Mouse (Mus musculus) left cerebral cortex, adult 2 months (tissue): ENCODE results near the gene Abcf2. TPM values are rescaled to one million over a fixed set of nuclear protein-coding genes. Genes with fewer than 3 reads are reported as not detected.

Experiments
- DNase-seq, 2 experiments: peaks; one replicate each; pipeline ENCODE4 v3.0.0; 2021 to 2022; ENCODE audit warnings: low spot score in 2 of 2, mixed read lengths in 1 of 2; ENCODE audit errors: extremely low spot score in 1 of 2
- H3K27ac ChIP-seq: fragments of 200-600 bp; 2 replicates; pipeline ENCODE4 v1.8.1; 2022
- H3K4me3 ChIP-seq: fragments of 200-600 bp; 2 replicates; pipeline ENCODE4 v1.8.1; 2022
- CTCF ChIP-seq: fragments of 200-600 bp; IDR thresholded peaks from 2 replicates; pipeline ENCODE4 v1.8.1; 2022; ENCODE audit warnings: antibody characterized with exemption, mild to moderate bottlenecking, moderate library complexity
- intact Hi-C: fragments of 180-260 bp; cut with DNase I; formaldehyde crosslinking; loops from one replicate; pipeline ENCODE4 v1.15.1; 2025
- long read RNA-seq, 2 experiments: library from polyadenylated mRNA; stranded (forward); transcript quantifications; one replicate each; pipeline ENCODE4 v2.0.0; 2021; ENCODE audit warnings: borderline mapping rate in 2 of 2
- total RNA-seq, 2 experiments: library from RNA; stranded (reverse); gene quantifications; 2 replicates each; pipeline ENCODE4 v1.2.3; 2021

Gene Abcf2
- total RNA-seq: 10 to 100 TPM; 82.4 to 89.0 TPM
- long read RNA-seq, experiment 1, transcript Abcf2-201 (14 exons, 2,569 nt): major isoform, 112 of 169 reads
- long read RNA-seq, experiment 1, partial matches to known transcripts: 16 of 169 reads
- long read RNA-seq, experiment 1, other reads (novel, unspliced or antisense): 41 of 169 reads
- long read RNA-seq, experiment 2, transcript Abcf2-201 (14 exons, 2,569 nt): major isoform, 84 of 129 reads
- long read RNA-seq, experiment 2, partial matches to known transcripts: 12 of 129 reads
- long read RNA-seq, experiment 2, other reads (novel, unspliced or antisense): 33 of 129 reads

GRCm38 (mm10) chr5:24577183-24577929 is at the start of gene Abcf2:
Gene Abcf2, minus strand, starts transcription at chr5:24577467.
- peak within 1 kb of the TSS; percentile 86 for H3K27ac ChIP-seq
- DNase-seq: peak; percentile 100
- peak within 1 kb of the TSS; percentile 78 for H3K4me3 ChIP-seq
- intact Hi-C loops: no loop called here
- TF ChIP-seq CTCF: no peak; the same call in 1 of the 2 replicates

GRCm38 (mm10) chr5:24624822-24625120 is 47.5 kb upstream of the Abcf2 start:
- H3K4me3 ChIP-seq: peak overlapping the region; percentile 69
- no peak for DNase-seq
- no peak for TF ChIP-seq CTCF
- intact Hi-C loops: no loop called here
- peak overlapping the region; percentile 76; the same call in 1 of the 2 replicates for H3K27ac ChIP-seq

DNA sequence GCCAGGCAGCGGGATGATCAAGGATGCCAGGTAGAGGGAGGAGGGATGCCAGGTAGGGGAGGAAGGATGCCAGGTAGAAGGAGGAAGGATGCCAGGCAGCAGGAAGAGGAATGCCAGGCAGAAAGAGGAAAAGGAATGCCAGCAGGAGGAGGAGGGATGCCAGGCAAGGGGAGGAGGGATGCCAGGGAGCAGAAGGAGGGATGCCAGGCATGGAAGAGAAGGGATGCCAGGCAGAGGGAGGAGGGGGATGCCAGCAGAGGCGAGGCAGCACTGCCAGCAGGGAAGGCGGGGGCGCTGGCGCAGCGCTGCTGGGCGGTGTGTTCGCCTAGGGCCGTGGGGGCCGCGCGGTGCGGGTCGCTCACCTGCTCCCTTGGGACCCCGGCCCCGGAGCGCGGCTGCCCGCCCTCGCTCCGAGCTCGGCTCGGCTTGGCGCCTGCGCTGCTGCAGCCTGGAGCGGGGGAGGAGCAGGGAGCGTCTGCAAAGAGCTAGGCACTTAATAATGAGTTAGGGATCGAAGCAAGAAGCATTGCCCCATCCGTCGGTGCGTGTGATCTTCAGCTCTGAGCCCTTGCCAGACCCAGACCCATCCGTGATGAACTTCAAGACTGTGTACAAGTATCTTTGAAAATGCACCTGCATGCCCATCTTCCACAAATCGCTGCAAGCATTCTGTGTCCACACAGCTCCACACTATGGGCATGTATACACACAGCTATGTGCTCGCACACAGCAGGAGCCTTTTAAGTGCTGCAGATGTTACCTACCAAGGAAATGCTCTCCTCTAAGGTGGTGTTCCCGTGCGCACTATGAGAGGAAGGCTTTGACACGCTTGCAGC is 46.9 kb upstream of the Abcf2 start, which contains the start of gene Smarcd3:
Smarcd3 (minus strand) TSS at position 426 of the 836 bp plus-strand sequence.
- peak within 1 kb of the TSS; percentile 76 for H3K27ac ChIP-seq
- peak within 1 kb of the TSS; percentile 69 for H3K4me3 ChIP-seq
- intact Hi-C loops: no loop called here
- peak; percentile 79 to 81 for DNase-seq
- TF ChIP-seq CTCF: no peak

- Histone ChIP-seq H3K4me3 (peak overlapping the region; percentile 69), H3K27ac (peak overlapping the region; percentile 76)
- intact Hi-C loops: no loop called here
- DNase-seq: peak in 1 of 2 experiments; percentile 45
- no peak for TF ChIP-seq CTCF
Measured at GRCm38 (mm10) chr5:24623041-24623985, 46.0 kb upstream of the Abcf2 start.

DNA sequence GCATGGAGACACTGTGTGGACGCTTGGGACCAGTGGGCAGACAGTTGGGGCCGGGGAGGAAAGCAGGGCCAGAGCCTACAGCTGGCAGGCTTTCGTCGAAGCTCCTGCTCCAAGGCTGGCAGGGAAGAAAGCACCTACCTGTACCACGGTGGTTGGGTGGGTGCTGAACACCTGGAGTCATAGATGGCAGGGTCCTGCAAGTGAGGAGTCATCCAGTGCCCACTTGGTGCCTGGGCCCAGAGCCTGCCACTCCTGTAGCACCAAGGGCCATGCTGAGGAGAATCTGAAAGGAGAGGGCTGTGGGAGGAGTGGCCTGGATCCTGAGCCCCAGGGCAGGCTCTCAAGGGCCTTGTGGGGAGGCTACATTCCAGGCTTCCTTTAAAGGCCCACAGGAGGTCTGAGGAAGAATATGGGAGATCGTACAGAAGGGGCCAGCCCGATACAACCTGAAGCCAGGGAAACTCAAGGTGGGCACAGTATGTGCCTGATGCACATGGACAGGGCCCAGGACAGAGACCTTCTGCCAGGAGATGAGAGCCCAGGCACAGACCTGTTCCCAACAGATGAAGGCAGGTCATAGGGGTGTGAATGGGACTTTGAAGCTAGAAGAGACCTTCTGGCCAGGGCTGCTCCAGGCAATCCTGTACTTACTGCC is 45.2 kb upstream of the Abcf2 start:
- TF ChIP-seq CTCF: no peak
- no peak overlapping the region for H3K27ac ChIP-seq
- intact Hi-C loops: no loop called here
- no peak overlapping the region for H3K4me3 ChIP-seq
- no peak for DNase-seq

- no peak for DNase-seq
- Histone ChIP-seq H3K4me3 (no peak overlapping the region), H3K27ac (no peak overlapping the region)
- intact Hi-C loops: no loop called here
- no peak for TF ChIP-seq CTCF
Measured at GRCm38 (mm10) chr5:24620626-24621025, 43.4 kb upstream of the Abcf2 start.

DNA sequence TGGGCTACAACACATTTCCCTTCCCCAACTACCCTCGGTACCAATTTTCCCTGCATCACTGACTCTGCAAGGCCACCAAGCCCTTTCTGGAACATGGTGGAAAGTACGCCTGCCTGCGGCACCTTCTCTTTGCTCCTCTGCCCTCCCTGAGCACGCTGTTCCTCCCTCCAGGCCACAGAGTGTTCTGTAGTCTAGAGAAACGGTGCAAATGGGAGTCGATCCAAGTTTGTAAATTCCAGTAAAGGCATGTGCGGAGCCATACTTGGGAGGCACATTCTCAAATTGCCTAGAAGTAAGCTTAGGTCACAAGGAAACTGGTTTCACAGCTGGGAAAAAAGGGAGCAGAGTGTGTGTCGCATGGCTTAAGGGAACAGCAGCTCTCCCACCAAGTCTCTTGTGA is 42.8 kb upstream of the Abcf2 start:
- no peak for TF ChIP-seq CTCF
- H3K27ac ChIP-seq: no peak overlapping the region
- intact Hi-C loops: no loop called here
- no peak for DNase-seq
- no peak overlapping the region for H3K4me3 ChIP-seq

- no peak overlapping the region for H3K4me3 ChIP-seq
- H3K27ac ChIP-seq: no peak overlapping the region
- TF ChIP-seq CTCF: no peak
- DNase-seq: no peak
- intact Hi-C loops: no loop called here
Measured at GRCm38 (mm10) chr5:24618921-24619320, 41.7 kb upstream of the Abcf2 start.

GRCm38 (mm10) chr5:24615097-24615496 is 37.8 kb upstream of the Abcf2 start:
- DNase-seq: no peak
- no peak for TF ChIP-seq CTCF
- no peak overlapping the region for H3K4me3 ChIP-seq
- no peak overlapping the region for H3K27ac ChIP-seq
- intact Hi-C loops: no loop called here

GRCm38 (mm10) chr5:24612302-24612649 is 35.0 kb upstream of the Abcf2 start:
- intact Hi-C loops: no loop called here
- TF ChIP-seq CTCF: no peak; the same call in 1 of the 2 replicates
- no peak for DNase-seq
- Histone ChIP-seq H3K4me3 (no peak overlapping the region), H3K27ac (no peak overlapping the region)
